In the genomic region with DNA sequence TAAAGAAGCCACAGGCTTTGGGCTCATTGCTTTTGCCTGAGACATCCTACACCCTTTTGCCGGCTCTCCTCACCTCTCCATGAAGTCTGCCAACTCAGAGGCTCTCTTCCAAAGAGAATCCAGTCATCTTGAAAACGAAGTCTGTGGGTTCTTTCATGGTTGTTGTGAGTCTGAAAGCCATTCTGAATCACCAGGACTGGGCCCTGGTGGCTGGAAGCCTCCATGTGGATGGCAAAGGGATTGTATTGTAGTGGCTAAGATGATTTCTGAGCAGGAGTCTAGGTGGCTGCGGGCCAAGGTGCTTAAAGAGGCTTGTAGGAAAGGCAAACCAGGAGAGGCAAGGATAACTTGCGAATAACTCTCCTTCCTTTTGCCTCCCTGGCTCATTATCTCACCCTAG, we compare ENCODE assay signal across 17 mouse cellular contexts. TPM values are rescaled to one million over a fixed set of nuclear protein-coding genes. Genes with fewer than 3 reads are reported as not detected.
DNase-seq lines count a peak whose midpoint lies in the region; ATAC-seq lines count a peak whose summit lies in the region.
"Had no signal": no experiment of that assay in that cellular context is flagged by ENCODE, and none has a peak within 500 bp of the region (broad histone marks: within the 10 kb centered on the region; RNA-seq: fewer than 3 reads in every experiment).

No protein-coding gene starts in this region.

- H3K9ac ChIP-seq in kidney, embryonic 16.5 days (replicated peaks; ENCODE audit: low read length) = peak overlapping the region; percentile 90
- peak overlapping the region; percentile 76 for H3K9ac ChIP-seq in neural tube, embryonic 14.5 days (replicated peaks; ENCODE audit: low read depth, low read length)
- H3K9ac ChIP-seq in hindbrain, embryonic 13.5 days = no peak overlapping the region
- H3K9ac ChIP-seq: embryonic facial prominence, embryonic 13.5 days; forebrain, embryonic 12.5 days; liver, embryonic 13.5 days; midbrain, embryonic 12.5 days had no signal

- peaks cover 40% of the 10 kb centered on the region for H3K27me3 ChIP-seq in kidney, embryonic 16.5 days (ENCODE audit: insufficient read depth, low read length)
- H3K27me3 ChIP-seq in neural tube, embryonic 14.5 days (ENCODE audit: control insufficient read depth, insufficient read depth, low read length) = no peaks in the 10 kb centered on the region
- peaks cover 100% of the 10 kb centered on the region for H3K27me3 ChIP-seq in hindbrain, embryonic 13.5 days

- peak overlapping the region; percentile 63 for H3K4me3 ChIP-seq in kidney, embryonic 16.5 days (ENCODE audit: low read length)
- H3K4me3 ChIP-seq in neural tube, embryonic 14.5 days (ENCODE audit: low read depth, low read length) = peak overlapping the region; percentile 55
- H3K4me3 ChIP-seq in hindbrain, embryonic 13.5 days = no peak overlapping the region
- H3K4me3 ChIP-seq: embryonic facial prominence, embryonic 13.5 days; forebrain, embryonic 12.5 days; heart, embryonic 10.5 days; liver, embryonic 13.5 days; midbrain, embryonic 12.5 days had no signal

- H3K9me3 ChIP-seq in kidney, embryonic 16.5 days (ENCODE audit: low read length) = no peaks in the 10 kb centered on the region
- no peaks in the 10 kb centered on the region for H3K9me3 ChIP-seq in neural tube, embryonic 14.5 days (ENCODE audit: control insufficient read depth, low read length)
- no peaks in the 10 kb centered on the region for H3K9me3 ChIP-seq in hindbrain, embryonic 13.5 days
- H3K9me3 ChIP-seq: embryonic facial prominence, embryonic 13.5 days; forebrain, embryonic 12.5 days; heart, embryonic 10.5 days; liver, embryonic 13.5 days; midbrain, embryonic 12.5 days had no signal

- peaks cover 64% of the 10 kb centered on the region for H3K4me1 ChIP-seq in kidney, embryonic 16.5 days (ENCODE audit: insufficient read depth, low read length)
- peaks cover 67% of the 10 kb centered on the region for H3K4me1 ChIP-seq in neural tube, embryonic 14.5 days (ENCODE audit: control insufficient read depth, insufficient read depth, low read length)
- peaks cover 8% of the 10 kb centered on the region for H3K4me1 ChIP-seq in hindbrain, embryonic 13.5 days (replicated peaks)

- WGBS in kidney, embryonic 16.5 days = 31% methylated on average over 4 of the region's 4 CpGs
- WGBS in neural tube, embryonic 14.5 days = 5% methylated on average over 4 of the region's 4 CpGs
- 5% methylated on average over 4 of the region's 4 CpGs for WGBS in hindbrain, embryonic 13.5 days

- peak; percentile 47 for DNase-seq in kidney, adult 9 months
- no peak for DNase-seq in kidney, postnatal 14 days
- peak; percentile 69 for DNase-seq in adrenal gland, postnatal 14 days
- no peak for DNase-seq in cerebellum, adult 18-20 months
- DNase-seq in thymus, postnatal 14 days = no peak
- DNase-seq: cerebellum, postnatal 36 days; liver, embryonic 13.5 days; lung, postnatal 36 days; right cerebral cortex, postnatal 14 days had no signal

- no peaks in the 10 kb centered on the region for H3K36me3 ChIP-seq in kidney, embryonic 16.5 days (ENCODE audit: insufficient read depth, low read length)
- no peaks in the 10 kb centered on the region for H3K36me3 ChIP-seq in neural tube, embryonic 14.5 days (ENCODE audit: control insufficient read depth, insufficient read depth, low read length)
- H3K36me3 ChIP-seq in hindbrain, embryonic 13.5 days = no peaks in the 10 kb centered on the region
- H3K36me3 ChIP-seq: embryonic facial prominence, embryonic 13.5 days; forebrain, embryonic 12.5 days; heart, embryonic 10.5 days; liver, embryonic 13.5 days; midbrain, embryonic 12.5 days had no signal

- no peak for ATAC-seq in kidney, embryonic 16.5 days (ENCODE audit: low FRiP score, low TSS enrichment)
- no peak for ATAC-seq in neural tube, embryonic 14.5 days (ENCODE audit: low read depth)
- ATAC-seq in hindbrain, embryonic 13.5 days (ENCODE audit: low FRiP score) = no peak

- peak overlapping the region; percentile 65 for H3K27ac ChIP-seq in kidney, embryonic 16.5 days (ENCODE audit: low read length)
- H3K27ac ChIP-seq in neural tube, embryonic 14.5 days (ENCODE audit: low read depth, low read length) = peak overlapping the region; percentile 91
- no peak overlapping the region for H3K27ac ChIP-seq in hindbrain, embryonic 13.5 days
- H3K27ac ChIP-seq: embryonic facial prominence, embryonic 13.5 days; forebrain, embryonic 12.5 days; heart, embryonic 10.5 days; liver, embryonic 13.5 days; midbrain, embryonic 12.5 days had no signal

- H3K4me2 ChIP-seq in kidney, embryonic 16.5 days (replicated peaks; ENCODE audit: low read depth, low read length) = peak overlapping the region; percentile 71
- H3K4me2 ChIP-seq in neural tube, embryonic 14.5 days (ENCODE audit: low read depth, low read length) = peak overlapping the region; percentile 92
- no peak overlapping the region for H3K4me2 ChIP-seq in hindbrain, embryonic 13.5 days
- H3K4me2 ChIP-seq: embryonic facial prominence, embryonic 13.5 days; forebrain, embryonic 12.5 days; liver, embryonic 13.5 days; midbrain, embryonic 12.5 days had no signal

RNA-seq across cellular contexts. Expression of a gene that starts 4.1 kb away (rescaled TPM):
- 37.4 and 43.2 TPM in 2 replicates for total RNA-seq in adrenal gland, postnatal 14 days (2021)
- 7.6 and 11.0 TPM in 2 replicates for polyA plus RNA-seq in kidney, embryonic 16.5 days (2015; fragmentation: Nextera tagmentation; extraction: Ambion mirVana)
- polyA plus RNA-seq in neural tube, embryonic 14.5 days (2014; fragmentation: Nextera tagmentation; extraction: Ambion mirVana) = 23.0 and 38.7 TPM in 2 replicates
- polyA plus RNA-seq in hindbrain, embryonic 13.5 days (2015; fragmentation: Nextera tagmentation; extraction: Ambion mirVana) = 5.3 and 9.1 TPM in 2 replicates
- polyA plus RNA-seq: embryonic facial prominence, embryonic 13.5 days; forebrain, embryonic 12.5 days; midbrain, embryonic 12.5 days had no signal

RNA-seq across cellular contexts. Expression of a gene that starts 11.7 kb away (rescaled TPM):
- 19.2 and 20.1 TPM in 2 replicates for total RNA-seq in adrenal gland, postnatal 14 days (2021)
- 6.6 and 9.2 TPM in 2 replicates for polyA plus RNA-seq in kidney, embryonic 16.5 days (2015; fragmentation: Nextera tagmentation; extraction: Ambion mirVana)
- 50.1 and 136 TPM in 2 replicates for polyA plus RNA-seq in neural tube, embryonic 14.5 days (2014; fragmentation: Nextera tagmentation; extraction: Ambion mirVana)
- polyA plus RNA-seq in hindbrain, embryonic 13.5 days (2015; fragmentation: Nextera tagmentation; extraction: Ambion mirVana) = 0.50 and 1.5 TPM in 2 replicates
- polyA plus RNA-seq: embryonic facial prominence, embryonic 13.5 days; forebrain, embryonic 12.5 days; hindbrain, embryonic 11.5 days; midbrain, embryonic 12.5 days had no signal

RNA-seq across cellular contexts. Expression of a gene that starts 16.6 kb away (rescaled TPM):
- 6.8 and 7.7 TPM in 2 replicates for total RNA-seq in adrenal gland, postnatal 14 days (2021)
- polyA plus RNA-seq in kidney, embryonic 16.5 days (2015; fragmentation: Nextera tagmentation; extraction: Ambion mirVana) = 6.9 and 8.6 TPM in 2 replicates
- 19.0 and 24.0 TPM in 2 replicates for polyA plus RNA-seq in neural tube, embryonic 14.5 days (2014; fragmentation: Nextera tagmentation; extraction: Ambion mirVana)
- 76.2 and 86.9 TPM in 2 replicates for polyA plus RNA-seq in hindbrain, embryonic 13.5 days (2015; fragmentation: Nextera tagmentation; extraction: Ambion mirVana)
- polyA plus RNA-seq: forebrain, embryonic 12.5 days had no signal

RNA-seq across cellular contexts. Expression of a gene that starts 25.9 kb away (rescaled TPM):
- 1.8 and 2.1 TPM in 2 replicates for total RNA-seq in adrenal gland, postnatal 14 days (2021)
- polyA plus RNA-seq in kidney, embryonic 16.5 days (2015; fragmentation: Nextera tagmentation; extraction: Ambion mirVana) = 7.4 and 9.2 TPM in 2 replicates
- 46.9 and 49.8 TPM in 2 replicates for polyA plus RNA-seq in neural tube, embryonic 14.5 days (2014; fragmentation: Nextera tagmentation; extraction: Ambion mirVana)
- 0.13 TPM in 1 of 2 replicates, not detected in the other for polyA plus RNA-seq in hindbrain, embryonic 13.5 days (2015; fragmentation: Nextera tagmentation; extraction: Ambion mirVana)
- polyA plus RNA-seq: embryonic facial prominence, embryonic 13.5 days; forebrain, embryonic 12.5 days; hindbrain, embryonic 11.5 days; liver, embryonic 13.5 days; midbrain, embryonic 12.5 days had no signal

RNA-seq across cellular contexts. Expression of a gene that starts 34.9 kb away (rescaled TPM):
- total RNA-seq in adrenal gland, postnatal 14 days (2021) = 6.9 and 7.4 TPM in 2 replicates
- 4.3 and 5.9 TPM in 2 replicates for polyA plus RNA-seq in kidney, embryonic 16.5 days (2015; fragmentation: Nextera tagmentation; extraction: Ambion mirVana)
- polyA plus RNA-seq in neural tube, embryonic 14.5 days (2014; fragmentation: Nextera tagmentation; extraction: Ambion mirVana) = 3.6 and 10.2 TPM in 2 replicates
- polyA plus RNA-seq in hindbrain, embryonic 13.5 days (2015; fragmentation: Nextera tagmentation; extraction: Ambion mirVana) = 32.3 and 39.2 TPM in 2 replicates
- polyA plus RNA-seq: forebrain, embryonic 12.5 days; midbrain, embryonic 12.5 days had no signal

Comparison
In these comparisons a context has a peak if more than half of its experiments do, and no peak if none do; other contexts are left out.
1. DNase-seq: peak in kidney, adult 9 months (single experiment) and adrenal gland, postnatal 14 days (single experiment); none in kidney, postnatal 14 days (single experiment), cerebellum, adult 18-20 months (0 of 2) and thymus, postnatal 14 days (single experiment).